Mouse (Mus musculus): ENCODE data around the gene Heatr5a. TPM values are rescaled to one million over a fixed set of nuclear protein-coding genes. Genes with fewer than 3 reads are reported as not detected.

The Heatr5a gene
- polyA plus RNA-seq, 1 experiment from 2014 or later: 5.8 TPM

GRCm38 (mm10) chr12:51998366-51998932 is 27.3 kb upstream of the Heatr5a start:
- H3K27ac ChIP-seq (replicated peaks): no peak overlapping the region
- WGBS: 88% methylated on average over 9 of the region's 9 CpGs
- H3K27me3 ChIP-seq (replicated peaks): no peaks in the 10 kb centered on the region
- no peak for ATAC-seq (ENCODE audit: low FRiP score)
- H3K9ac ChIP-seq (replicated peaks): no peak overlapping the region
- no peak overlapping the region for H3K4me3 ChIP-seq (replicated peaks)
- H3K36me3 ChIP-seq: peaks cover 12% of the 10 kb centered on the region
- no peak overlapping the region for H3K4me2 ChIP-seq
- no peaks in the 10 kb centered on the region for H3K4me1 ChIP-seq
- H3K9me3 ChIP-seq (replicated peaks): no peaks in the 10 kb centered on the region

- 92% methylated on average over 1 of the region's 1 CpGs for WGBS
- no peaks in the 10 kb centered on the region for H3K9me3 ChIP-seq (replicated peaks)
- H3K4me3 ChIP-seq (replicated peaks): no peak overlapping the region
- H3K36me3 ChIP-seq: peaks cover 12% of the 10 kb centered on the region
- H3K9ac ChIP-seq (replicated peaks): no peak overlapping the region
- no peak for ATAC-seq (ENCODE audit: low FRiP score)
- H3K4me2 ChIP-seq: no peak overlapping the region
- H3K4me1 ChIP-seq: no peaks in the 10 kb centered on the region
- H3K27ac ChIP-seq (replicated peaks): no peak overlapping the region
- no peaks in the 10 kb centered on the region for H3K27me3 ChIP-seq (replicated peaks)
These were observed 24.8 kb upstream of the Heatr5a start for GRCm38 (mm10) chr12:51995738-51996536.

- no peak overlapping the region for H3K9ac ChIP-seq (replicated peaks)
- no peak for ATAC-seq (ENCODE audit: low FRiP score)
- WGBS: 81% methylated on average over 2 of the region's 2 CpGs
These were observed 19.5 kb upstream of the Heatr5a start for GRCm38 (mm10) chr12:51990629-51991028.

GRCm38 (mm10) chr12:51988536-51988935 is 17.4 kb upstream of the Heatr5a start:
- WGBS: 86% methylated on average over 5 of the region's 5 CpGs
- Histone ChIP-seq H3K27ac (replicated peaks) (no peak overlapping the region), H3K4me1 (no peaks in the 10 kb centered on the region), H3K4me3 (replicated peaks) (no peak overlapping the region), H3K4me2 (no peak overlapping the region), H3K9ac (replicated peaks) (no peak overlapping the region), H3K36me3 (no peaks in the 10 kb centered on the region), H3K9me3 (replicated peaks) (no peaks in the 10 kb centered on the region), H3K27me3 (replicated peaks) (no peaks in the 10 kb centered on the region)
- no peak for ATAC-seq (ENCODE audit: low FRiP score)

More at GRCm38 (mm10) chr12:51990629-51991028, 19.5 kb upstream of the Heatr5a start:
- Histone ChIP-seq H3K4me2 (no peak overlapping the region), H3K9me3 (replicated peaks) (no peaks in the 10 kb centered on the region), H3K27me3 (replicated peaks) (no peaks in the 10 kb centered on the region), H3K4me3 (replicated peaks) (no peak overlapping the region), H3K27ac (replicated peaks) (no peak overlapping the region), H3K4me1 (no peaks in the 10 kb centered on the region), H3K36me3 (no peaks in the 10 kb centered on the region)

- Histone ChIP-seq H3K9ac (replicated peaks) (no peak overlapping the region), H3K36me3 (no peaks in the 10 kb centered on the region), H3K27ac (replicated peaks) (no peak overlapping the region), H3K9me3 (replicated peaks) (no peaks in the 10 kb centered on the region), H3K4me1 (no peaks in the 10 kb centered on the region), H3K27me3 (replicated peaks) (no peaks in the 10 kb centered on the region), H3K4me2 (no peak overlapping the region), H3K4me3 (replicated peaks) (no peak overlapping the region)
- WGBS: 78% methylated on average over 4 of the region's 4 CpGs
- no peak for ATAC-seq (ENCODE audit: low FRiP score)
These were observed 14.7 kb upstream of the Heatr5a start for GRCm38 (mm10) chr12:51985826-51986225.

GRCm38 (mm10) chr12:51985163-51985748 is 14.1 kb upstream of the Heatr5a start:
- no peaks in the 10 kb centered on the region for H3K4me1 ChIP-seq
- H3K9me3 ChIP-seq (replicated peaks): no peaks in the 10 kb centered on the region
- no peak overlapping the region for H3K4me2 ChIP-seq
- H3K36me3 ChIP-seq: no peaks in the 10 kb centered on the region
- no peak overlapping the region for H3K4me3 ChIP-seq (replicated peaks)
- H3K9ac ChIP-seq (replicated peaks): no peak overlapping the region
- H3K27ac ChIP-seq (replicated peaks): no peak overlapping the region
- WGBS: 95% methylated on average over 3 of the region's 3 CpGs
- H3K27me3 ChIP-seq (replicated peaks): no peaks in the 10 kb centered on the region
- no peak for ATAC-seq (ENCODE audit: low FRiP score)

GRCm38 (mm10) chr12:51983625-51984024 is 12.5 kb upstream of the Heatr5a start:
- 90% methylated on average over 1 of the region's 1 CpGs for WGBS
- Histone ChIP-seq H3K4me2 (no peak overlapping the region), H3K36me3 (no peaks in the 10 kb centered on the region), H3K27ac (replicated peaks) (no peak overlapping the region), H3K9ac (replicated peaks) (no peak overlapping the region), H3K27me3 (replicated peaks) (no peaks in the 10 kb centered on the region), H3K4me1 (no peaks in the 10 kb centered on the region), H3K9me3 (replicated peaks) (no peaks in the 10 kb centered on the region), H3K4me3 (replicated peaks) (no peak overlapping the region)
- no peak for ATAC-seq (ENCODE audit: low FRiP score)

- H3K27me3 ChIP-seq (replicated peaks): no peaks in the 10 kb centered on the region
- H3K9me3 ChIP-seq (replicated peaks): no peaks in the 10 kb centered on the region
- no peak overlapping the region for H3K4me3 ChIP-seq (replicated peaks)
- WGBS: 80% methylated on average over 9 of the region's 9 CpGs
- no peaks in the 10 kb centered on the region for H3K36me3 ChIP-seq
- no peak for ATAC-seq (ENCODE audit: low FRiP score)
- H3K4me1 ChIP-seq: peaks cover 2% of the 10 kb centered on the region
- no peak overlapping the region for H3K9ac ChIP-seq (replicated peaks)
- H3K27ac ChIP-seq (replicated peaks): no peak overlapping the region
- no peak overlapping the region for H3K4me2 ChIP-seq
These were observed 5.4 kb upstream of the Heatr5a start for GRCm38 (mm10) chr12:51976531-51976930.

- Histone ChIP-seq H3K4me3 (replicated peaks) (no peak overlapping the region), H3K36me3 (no peaks in the 10 kb centered on the region), H3K27ac (replicated peaks) (no peak overlapping the region), H3K9ac (replicated peaks) (no peak overlapping the region), H3K27me3 (replicated peaks) (no peaks in the 10 kb centered on the region), H3K4me1 (peaks cover 14% of the 10 kb centered on the region), H3K4me2 (no peak overlapping the region), H3K9me3 (replicated peaks) (no peaks in the 10 kb centered on the region)
- no peak for ATAC-seq (ENCODE audit: low FRiP score)
- 82% methylated on average over 1 of the region's 1 CpGs for WGBS
These were observed 3.3 kb upstream of the Heatr5a start for GRCm38 (mm10) chr12:51974381-51974780.

- Histone ChIP-seq H3K27me3 (replicated peaks) (no peaks in the 10 kb centered on the region), H3K4me2 (no peak overlapping the region), H3K4me1 (peaks cover 14% of the 10 kb centered on the region), H3K4me3 (replicated peaks) (no peak overlapping the region), H3K9ac (replicated peaks) (no peak overlapping the region), H3K36me3 (no peaks in the 10 kb centered on the region), H3K9me3 (replicated peaks) (no peaks in the 10 kb centered on the region), H3K27ac (replicated peaks) (no peak overlapping the region)
- 97% methylated on average over 5 of the region's 5 CpGs for WGBS
- no peak for ATAC-seq (ENCODE audit: low FRiP score)
These were observed 1.3 kb upstream of the Heatr5a start for GRCm38 (mm10) chr12:51972269-51973065.

GRCm38 (mm10) chr12:51970352-51971069 is 610 bp downstream of the Heatr5a start:
- no peaks in the 10 kb centered on the region for H3K36me3 ChIP-seq
- H3K27me3 ChIP-seq (replicated peaks): no peaks in the 10 kb centered on the region
- ATAC-seq (ENCODE audit: low FRiP score): no peak
- peaks cover 14% of the 10 kb centered on the region for H3K4me1 ChIP-seq
- H3K27ac ChIP-seq (replicated peaks): peak overlapping the region; percentile 83
- WGBS: 1% methylated on average over 33 of the region's 35 CpGs
- H3K4me3 ChIP-seq (replicated peaks): peak overlapping the region; percentile 80
- H3K4me2 ChIP-seq: peak overlapping the region; percentile 61
- peak overlapping the region; percentile 76 for H3K9ac ChIP-seq (replicated peaks)
- no peaks in the 10 kb centered on the region for H3K9me3 ChIP-seq (replicated peaks)
